Mouse (Mus musculus) heart, adult 2 months (tissue): ENCODE results near the gene Gm20388.

Source experiments
- CTCF ChIP-seq: fragments of 200-600 bp; IDR thresholded peaks from 2 replicates; pipeline ENCODE4 v1.8.1; 2022; ENCODE audit warnings: antibody characterized with exemption, mild to moderate bottlenecking, moderate library complexity
- POLR2A ChIP-seq: fragments of 200-500 bp; IDR thresholded peaks from 2 replicates; pipeline ENCODE4 v1.6.1; 2011; ENCODE audit warnings: mild to moderate bottlenecking, low read depth, low read length, control low read depth; ENCODE audit not compliant: insufficient read depth

DNA sequence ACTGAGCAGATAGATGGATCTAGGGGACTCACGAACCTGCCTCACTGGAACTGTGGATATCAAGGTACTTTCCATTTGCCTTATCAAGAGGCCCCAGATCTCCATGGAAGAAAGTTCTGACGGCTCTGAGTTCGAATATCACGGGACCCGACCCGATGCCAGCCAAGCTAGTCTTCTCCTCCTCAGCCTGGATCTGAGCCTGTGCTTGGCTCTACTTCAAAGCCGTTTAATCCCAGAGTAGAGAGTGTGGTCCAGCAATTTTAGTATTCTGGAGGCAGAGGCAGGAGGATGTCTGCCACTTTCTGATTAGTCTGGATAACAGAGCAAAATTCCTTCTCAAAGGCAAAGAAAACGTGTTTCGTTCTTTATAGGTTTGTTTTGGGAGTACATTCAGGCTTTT lies 1024.0 kb downstream of the Gm20388 start:
- TF ChIP-seq CTCF = no peak
- no peak for TF ChIP-seq POLR2A
